Mouse (Mus musculus) liver, embryonic 12.5 days (tissue): ENCODE data around the gene Cadm4. TPM values are rescaled to one million over a fixed set of nuclear protein-coding genes. Genes with fewer than 3 reads are reported as not detected.
A peak's percentile ranks its signal among the peaks of the same experiment; 100 is the strongest.

Experiments used
- ATAC-seq: fragments of 200-750 bp; cut with Nextera tagmentation; 2 replicates; pipeline ENCODE4 v1.8.0; 2017; ENCODE audit warnings: moderate number of reproducible peaks, mild to moderate bottlenecking, moderate library complexity
- H3K27ac ChIP-seq: fragments of 300-500 bp; sonication (generic); 2 replicates; pipeline ENCODE4 v1.5.1; 2016; ENCODE audit warnings: mild to moderate bottlenecking
- H3K27me3 ChIP-seq: fragments of 300-500 bp; sonication (generic); replicated peaks from 2 replicates; pipeline ENCODE4 v1.6.1; 2016; ENCODE audit warnings: mild to moderate bottlenecking, moderate library complexity
- H3K36me3 ChIP-seq: fragments of 300-500 bp; sonication (generic); 2 replicates; pipeline ENCODE4 v1.6.1; 2016; ENCODE audit warnings: mild to moderate bottlenecking, moderate library complexity
- H3K4me1 ChIP-seq: fragments of 300-500 bp; sonication (generic); 2 replicates; pipeline ENCODE4 v1.6.1; 2016
- H3K4me2 ChIP-seq: fragments of 300-500 bp; sonication (generic); 2 replicates; pipeline ENCODE4 v1.6.1; 2016; ENCODE audit warnings: mild to moderate bottlenecking, moderate library complexity
- H3K4me3 ChIP-seq: fragments of 300-500 bp; sonication (generic); 2 replicates; pipeline ENCODE4 v1.5.1; 2016; ENCODE audit warnings: mild to moderate bottlenecking, moderate library complexity
- H3K9ac ChIP-seq: fragments of 300-500 bp; sonication (generic); 2 replicates; pipeline ENCODE4 v1.6.1; 2016; ENCODE audit warnings: mild to moderate bottlenecking, moderate library complexity
- H3K9me3 ChIP-seq: fragments of 300-500 bp; sonication (generic); replicated peaks from 2 replicates; pipeline ENCODE4 v1.6.1; 2016; ENCODE audit warnings: mild to moderate bottlenecking, moderate library complexity
- WGBS: fragments of 180-500 bp; shearing (Covaris S2); methylation state at CpG from one replicate; pipeline ENCODE4 v1.1.7; 2016; ENCODE audit not compliant: insufficient replicate concordance; 5-methylcytosine and 5-hydroxymethylcytosine counted together
- polyA plus RNA-seq: library from polyadenylated mRNA; unstranded; fragments of >200 nt; fragmentation: Nextera tagmentation; extraction: Ambion mirVana; gene quantifications from 2 replicates; pipeline ENCODE4 v1.2.1, GENCODE M21; 2016

Cadm4 gene
- polyA plus RNA-seq, 1 experiment from 2014 or later: 0.35 TPM

DNA sequence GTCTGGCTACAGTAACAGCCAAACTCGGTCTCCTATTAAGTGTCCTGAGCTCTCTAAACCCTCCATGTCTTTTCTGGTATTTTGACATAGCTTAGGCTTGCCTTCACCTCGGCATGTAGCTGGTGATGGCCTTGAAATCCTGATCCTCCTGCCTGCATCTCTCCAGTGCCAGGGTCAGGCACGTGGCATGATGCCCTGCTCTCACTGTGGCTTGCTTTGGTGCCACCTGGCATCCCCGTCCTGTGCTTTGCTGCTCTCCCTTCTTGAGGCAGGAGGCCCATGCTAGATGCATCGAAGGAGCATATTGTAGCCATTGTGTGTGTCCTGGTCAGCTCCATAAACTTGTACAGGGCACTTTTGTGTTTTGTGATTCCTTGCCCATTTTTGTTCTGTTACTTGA lies 55.8 kb downstream of the Cadm4 start:
- no peak for ATAC-seq
- Histone ChIP-seq H3K36me3 (peaks cover 24% of the 10 kb centered on the region), H3K9ac (no peak overlapping the region), H3K4me3 (no peak overlapping the region), H3K4me2 (no peak overlapping the region), H3K4me1 (peaks cover under 1% of the 10 kb centered on the region; the same call in 1 of the 2 replicates), H3K27ac (no peak overlapping the region), H3K27me3 (peaks cover 12% of the 10 kb centered on the region; the same call in 1 of the 2 replicates), H3K9me3 (no peaks in the 10 kb centered on the region)
- 58% methylated on average over 5 of the region's 5 CpGs for WGBS

- no peak for ATAC-seq
- H3K4me3 ChIP-seq: no peak overlapping the region
- peaks cover 21% of the 10 kb centered on the region for H3K36me3 ChIP-seq
- H3K4me1 ChIP-seq: no peaks in the 10 kb centered on the region
- no peak overlapping the region for H3K9ac ChIP-seq
- WGBS: 34% methylated on average over 5 of the region's 5 CpGs
- H3K27me3 ChIP-seq: peaks cover 12% of the 10 kb centered on the region; the same call in 1 of the 2 replicates
- no peaks in the 10 kb centered on the region for H3K9me3 ChIP-seq
- H3K27ac ChIP-seq: no peak overlapping the region
- H3K4me2 ChIP-seq: no peak overlapping the region
Measured at GRCm38 (mm10) chr7:24538154-24538553, 56.3 kb downstream of the Cadm4 start.

GRCm38 (mm10) chr7:24538701-24539100 lies 56.9 kb downstream of the Cadm4 start:
- Histone ChIP-seq H3K27me3 (peaks cover 6% of the 10 kb centered on the region; the same call in 1 of the 2 replicates), H3K4me3 (no peak overlapping the region), H3K4me2 (no peak overlapping the region), H3K27ac (no peak overlapping the region), H3K9ac (no peak overlapping the region), H3K36me3 (peaks cover 16% of the 10 kb centered on the region), H3K9me3 (no peaks in the 10 kb centered on the region), H3K4me1 (no peaks in the 10 kb centered on the region)
- 39% methylated on average over 5 of the region's 5 CpGs for WGBS
- ATAC-seq: no peak

GRCm38 (mm10) chr7:24539686-24540085 lies 57.9 kb downstream of the Cadm4 start:
- Histone ChIP-seq H3K4me2 (no peak overlapping the region), H3K9ac (no peak overlapping the region), H3K27me3 (no peaks in the 10 kb centered on the region), H3K4me3 (no peak overlapping the region), H3K4me1 (no peaks in the 10 kb centered on the region), H3K9me3 (no peaks in the 10 kb centered on the region), H3K27ac (no peak overlapping the region), H3K36me3 (peaks cover 7% of the 10 kb centered on the region; the same call in 1 of the 2 replicates)
- ATAC-seq: no peak
- WGBS: 76% methylated on average over 4 of the region's 4 CpGs

DNA sequence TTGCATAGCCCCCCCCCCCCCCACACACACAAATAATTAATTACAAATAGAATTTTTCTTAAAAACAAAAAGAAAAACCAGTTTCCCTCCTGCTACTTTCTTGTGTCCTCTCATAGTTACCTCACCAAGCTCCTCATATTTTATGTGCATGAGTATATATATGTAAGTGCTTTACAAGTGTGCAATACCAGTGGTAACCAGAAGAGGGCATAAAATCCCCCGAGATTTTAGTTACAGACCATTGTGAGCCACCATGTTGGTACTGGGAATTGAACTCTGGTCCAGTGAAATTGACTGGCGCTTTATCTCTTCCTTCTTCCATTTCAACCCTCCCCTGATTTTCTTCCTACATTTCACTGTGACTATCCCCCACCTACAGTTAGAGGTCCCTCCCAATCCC lies 62.7 kb downstream of the Cadm4 start:
- H3K27ac ChIP-seq: no peak overlapping the region
- H3K4me3 ChIP-seq: no peak overlapping the region
- no peak overlapping the region for H3K9ac ChIP-seq
- no peak for ATAC-seq
- peaks cover 20% of the 10 kb centered on the region for H3K4me1 ChIP-seq
- no peaks in the 10 kb centered on the region for H3K27me3 ChIP-seq
- peaks cover 14% of the 10 kb centered on the region for H3K36me3 ChIP-seq
- H3K9me3 ChIP-seq: no peaks in the 10 kb centered on the region
- H3K4me2 ChIP-seq: no peak overlapping the region
- WGBS: 63% methylated on average over 2 of the region's 2 CpGs

DNA sequence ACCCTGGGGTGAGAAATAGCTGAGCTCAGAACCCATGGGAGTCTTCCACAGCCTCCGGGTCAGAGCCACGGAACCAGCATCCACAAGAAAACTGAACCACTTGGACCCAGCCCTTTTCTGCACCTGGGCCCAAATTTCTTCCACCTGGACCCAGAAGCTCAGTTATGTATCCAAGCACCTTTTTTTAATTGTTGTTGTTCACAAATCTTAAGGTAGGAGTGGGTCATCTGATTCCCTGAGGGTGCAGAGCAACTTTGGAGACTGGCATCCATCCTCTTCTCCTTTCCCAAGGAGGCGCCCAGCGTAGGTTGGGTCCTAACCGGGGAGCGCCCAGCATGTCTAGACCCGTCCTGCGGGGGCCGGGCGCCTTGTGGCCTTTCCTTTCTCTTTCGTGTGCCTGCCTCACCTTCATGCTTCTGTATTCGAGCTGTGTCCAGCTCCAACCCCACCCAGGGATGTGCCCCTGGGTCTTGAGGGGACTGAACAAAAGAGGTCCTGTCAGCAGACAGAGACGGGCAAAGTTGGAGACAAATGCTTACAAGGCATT lies 64.3 kb downstream of the Cadm4 start, which contains the start of the genes Pinlyp and Xrcc1:
Pinlyp (minus strand) TSS at position 51 of the 547 bp plus-strand sequence.
Xrcc1 (plus strand) TSS at position 222 of the 547 bp plus-strand sequence.
- peak within 1 kb of the TSS; percentile 89 for H3K9ac ChIP-seq
- peak within 1 kb of the TSS; percentile 85 for H3K4me2 ChIP-seq
- 39% methylated on average over 13 of the region's 13 CpGs for WGBS
- no peaks in the 10 kb centered on the region for H3K9me3 ChIP-seq
- H3K27ac ChIP-seq: peak within 1 kb of the TSS; percentile 71
- peak within 1 kb of the TSS; percentile 80 for H3K4me3 ChIP-seq
- H3K4me1 ChIP-seq: peaks cover 20% of the 10 kb centered on the region
- no peaks in the 10 kb centered on the region for H3K27me3 ChIP-seq
- ATAC-seq: no peak
- peaks cover 28% of the 10 kb centered on the region for H3K36me3 ChIP-seq

- under 1% methylated on average over 57 of the region's 57 CpGs for WGBS
- Histone ChIP-seq H3K4me3 (peak overlapping the region; percentile 80), H3K27me3 (no peaks in the 10 kb centered on the region), H3K36me3 (peaks cover 35% of the 10 kb centered on the region), H3K9me3 (no peaks in the 10 kb centered on the region), H3K4me1 (peaks cover 25% of the 10 kb centered on the region), H3K4me2 (peak overlapping the region; percentile 85), H3K27ac (peak overlapping the region; percentile 71), H3K9ac (peak overlapping the region; percentile 89)
- peak; percentile 98 for ATAC-seq
Measured at GRCm38 (mm10) chr7:24546634-24547389, 65.0 kb downstream of the Cadm4 start.

- peaks cover 28% of the 10 kb centered on the region for H3K4me1 ChIP-seq
- peak overlapping the region; percentile 80 for H3K4me3 ChIP-seq
- no peaks in the 10 kb centered on the region for H3K9me3 ChIP-seq
- peak overlapping the region; percentile 71 for H3K27ac ChIP-seq
- H3K27me3 ChIP-seq: no peaks in the 10 kb centered on the region
- H3K36me3 ChIP-seq: peaks cover 43% of the 10 kb centered on the region
- peak overlapping the region; percentile 85 for H3K4me2 ChIP-seq
- no peak for ATAC-seq
- WGBS: 22% methylated on average over 13 of the region's 13 CpGs
- H3K9ac ChIP-seq: peak overlapping the region; percentile 89
Measured at GRCm38 (mm10) chr7:24547534-24548036, 65.8 kb downstream of the Cadm4 start.

DNA sequence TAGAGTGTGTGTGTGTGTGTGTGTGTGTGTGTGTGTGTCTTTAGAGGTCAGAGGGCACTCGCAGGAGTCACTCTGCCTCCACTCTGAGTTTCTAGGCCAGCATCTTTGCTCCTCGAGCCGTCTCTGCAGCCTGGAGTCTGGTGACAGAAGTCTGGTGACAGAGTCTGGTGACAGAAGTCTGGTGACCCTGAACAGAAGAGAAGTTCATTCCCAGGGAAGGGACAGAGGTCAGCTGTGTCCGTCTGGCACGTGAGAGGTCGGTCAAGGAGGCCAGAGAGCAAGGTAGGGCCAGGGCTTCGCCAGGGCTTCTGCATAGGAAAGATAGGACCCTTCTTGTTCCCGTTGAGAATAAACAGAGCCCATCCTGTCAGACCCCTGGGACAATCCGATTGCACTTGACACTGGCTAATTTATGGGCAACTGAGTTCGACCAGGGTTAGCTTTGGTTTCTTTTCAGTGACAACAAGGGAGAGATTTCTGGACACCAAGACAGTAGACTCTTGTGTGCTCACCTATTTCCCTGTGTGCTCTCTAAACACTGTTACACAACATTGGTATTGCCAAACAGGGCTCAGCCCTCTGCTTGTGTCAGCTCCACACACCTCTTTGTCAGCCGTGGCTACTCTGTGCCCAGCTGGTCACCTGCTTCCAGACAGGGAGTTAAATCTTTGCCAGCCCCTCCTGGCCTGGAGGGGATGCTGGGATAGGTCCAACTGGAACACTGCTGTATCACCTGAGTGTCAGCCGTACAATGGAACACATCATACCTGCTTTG lies 70.3 kb downstream of the Cadm4 start:
- peak; percentile 50 for ATAC-seq
- H3K27ac ChIP-seq: peak overlapping the region; percentile 11
- H3K4me3 ChIP-seq: no peak overlapping the region
- no peak overlapping the region for H3K9ac ChIP-seq
- peaks cover 18% of the 10 kb centered on the region for H3K4me1 ChIP-seq
- H3K27me3 ChIP-seq: no peaks in the 10 kb centered on the region
- H3K36me3 ChIP-seq: peaks cover 81% of the 10 kb centered on the region
- no peaks in the 10 kb centered on the region for H3K9me3 ChIP-seq
- 75% methylated on average over 12 of the region's 12 CpGs for WGBS
- H3K4me2 ChIP-seq: no peak overlapping the region
